23 mouse cellular contexts compared by ENCODE assay signal in genomic region chr7:94637367-94638023, GRCm38 (mm10).
"Had no signal": no experiment of that assay in that cellular context is flagged by ENCODE, and none has a peak within 500 bp of the region (broad histone marks: within the 10 kb centered on the region; RNA-seq: fewer than 3 reads in every experiment).

No protein-coding gene starts in this region.

- H3K4me2 ChIP-seq: limb, embryonic 13.5 days; liver, embryonic 12.5 days; liver, embryonic 15.5 days; lung, embryonic 15.5 days; midbrain, embryonic 11.5 days had no signal

- H3K27ac ChIP-seq: layer of hippocampus, adult 2 months; limb, embryonic 10.5 days; limb, embryonic 13.5 days; liver, embryonic 12.5 days; liver, embryonic 15.5 days; lung, embryonic 15.5 days; stomach, postnatal 0 days had no signal

- DNase-seq: kidney, adult 11 months; kidney, adult 9 months; kidney, postnatal 14 days; layer of hippocampus, adult 9-11 months; liver; lung, adult 18-20 months; lung, postnatal 10 days; lung, postnatal 36 days; right cerebral cortex, postnatal 14 days; right cerebral cortex, postnatal 4 days; thymus, adult 2 months; thymus, postnatal 14 days; thymus, postnatal 4 days had no signal

- H3K36me3 ChIP-seq: limb, embryonic 10.5 days; limb, embryonic 13.5 days; liver, embryonic 12.5 days; liver, embryonic 15.5 days; lung, embryonic 15.5 days had no signal

- H3K9ac ChIP-seq: limb, embryonic 13.5 days; liver, embryonic 12.5 days; liver, embryonic 15.5 days; lung, embryonic 15.5 days had no signal

- H3K4me1 ChIP-seq: limb, embryonic 10.5 days; limb, embryonic 13.5 days; liver, embryonic 12.5 days; liver, embryonic 15.5 days; lung, embryonic 15.5 days; megakaryocyte, embryonic 14.5 days had no signal

- H3K27me3 ChIP-seq: limb, embryonic 13.5 days; liver, embryonic 12.5 days; liver, embryonic 15.5 days; lung, embryonic 15.5 days; megakaryocyte, embryonic 14.5 days had no signal

- ATAC-seq: liver, embryonic 12.5 days; midbrain, embryonic 16.5 days had no signal

- H3K9me3 ChIP-seq: limb, embryonic 10.5 days; limb, embryonic 13.5 days; liver, embryonic 12.5 days; liver, embryonic 15.5 days; lung, embryonic 15.5 days; megakaryocyte, embryonic 14.5 days had no signal

- H3K4me3 ChIP-seq: layer of hippocampus, adult 2 months; limb, embryonic 10.5 days; limb, embryonic 13.5 days; liver, embryonic 12.5 days; liver, embryonic 15.5 days; lung, embryonic 15.5 days; megakaryocyte, embryonic 14.5 days had no signal
